Comparison of ENCODE assay signal across 8 mouse cellular contexts in genomic region chr10:82047597-82048459, GRCm38 (mm10). TPM values are rescaled to one million over a fixed set of nuclear protein-coding genes. Genes with fewer than 3 reads are reported as not detected.
A peak's percentile ranks its signal among the peaks of the same experiment; 100 is the strongest.
DNase-seq lines count a peak whose midpoint lies in the region; ATAC-seq and TF ChIP-seq lines count a peak whose summit lies in the region.

Zfp873 (plus strand) TSS chr10:82048123.

- H3K27ac ChIP-seq in forebrain, postnatal 0 days (ENCODE audit: low read depth, low read length) = peak within 1 kb of the TSS; percentile 98
- peak within 1 kb of the TSS; percentile 96 for H3K27ac ChIP-seq in lung, embryonic 15.5 days

- H3K4me1 ChIP-seq in G1E (ENCODE audit: insufficient read depth, low read depth, low read length) = peaks cover 12% of the 10 kb centered on the region
- H3K4me1 ChIP-seq in forebrain, postnatal 0 days (ENCODE audit: insufficient read depth) = peaks cover 5% of the 10 kb centered on the region; the same call in 1 of the 2 replicates
- 0 out of 2 replicates have a peak, but pooled peaks cover 5% of the 10 kb centered on the region for H3K4me1 ChIP-seq in lung, embryonic 15.5 days

- no peaks in the 10 kb centered on the region for H3K27me3 ChIP-seq in G1E (ENCODE audit: insufficient read depth, low read length)
- no peaks in the 10 kb centered on the region for H3K27me3 ChIP-seq in forebrain, postnatal 0 days (ENCODE audit: insufficient read depth, low read length)
- H3K27me3 ChIP-seq in lung, embryonic 15.5 days = no peaks in the 10 kb centered on the region

- peaks cover 18% of the 10 kb centered on the region for H3K36me3 ChIP-seq in G1E (replicated peaks)
- no peaks in the 10 kb centered on the region for H3K36me3 ChIP-seq in forebrain, postnatal 0 days (ENCODE audit: insufficient read depth)
- H3K36me3 ChIP-seq in lung, embryonic 15.5 days = peaks cover 11% of the 10 kb centered on the region; the same call in 1 of the 2 replicates

- peak within 1 kb of the TSS; percentile 77 for H3K4me3 ChIP-seq in G1E (ENCODE audit: low read depth, low read length)
- peak within 1 kb of the TSS; percentile 67 for H3K4me3 ChIP-seq in forebrain, postnatal 0 days (ENCODE audit: low read depth, low read length)
- H3K4me3 ChIP-seq in lung, embryonic 15.5 days = peak within 1 kb of the TSS; percentile 80

- peaks cover 33% of the 10 kb centered on the region for H3K9me3 ChIP-seq in G1E (replicated peaks)
- H3K9me3 ChIP-seq in forebrain, postnatal 0 days (ENCODE audit: low read length) = peaks cover 30% of the 10 kb centered on the region
- peaks cover 24% of the 10 kb centered on the region; the same call in 1 of the 2 replicates for H3K9me3 ChIP-seq in lung, embryonic 15.5 days

- peak within 1 kb of the TSS; percentile 91 for H3K9ac ChIP-seq in forebrain, postnatal 0 days
- H3K9ac ChIP-seq in lung, embryonic 15.5 days = peak within 1 kb of the TSS; percentile 79

- H3K4me2 ChIP-seq in forebrain, postnatal 0 days (ENCODE audit: low read depth) = peak within 1 kb of the TSS; percentile 51
- peak within 1 kb of the TSS; percentile 60 for H3K4me2 ChIP-seq in lung, embryonic 15.5 days

- ATAC-seq in G1E (ENCODE audit: extremely low read depth, insufficient number of reproducible peaks, low FRiP score, poor library complexity, severe bottlenecking) = peak; percentile 98
- peak; percentile 100 for ATAC-seq in forebrain, postnatal 0 days
- ATAC-seq in lung, embryonic 15.5 days (ENCODE audit: borderline replicate concordance, extremely low read depth, low FRiP score, low TSS enrichment) = peak; percentile 99

- peak; percentile 89 for DNase-seq in G1E (ENCODE audit: low spot score)
- peak; percentile 93 for DNase-seq in cerebellum, adult 11-12 months
- DNase-seq in forebrain, postnatal 0 days = peak; percentile 93
- DNase-seq in heart, postnatal 4 days = peak; percentile 95
- DNase-seq in layer of hippocampus, adult 8-10 months (ENCODE audit: low spot score in 2 of 2) = peak; percentile 90 to 93
- DNase-seq in ovary, adult 18-20 months (ENCODE audit: low spot score) = peak; percentile 89
- DNase-seq in thymus, postnatal 0 days (ENCODE audit: low spot score) = peak; percentile 93

- no peak for TF ChIP-seq CTCF in G1E (IDR thresholded peaks at IDR 0.05; ENCODE audit: low read depth, low read length)
- TF ChIP-seq CTCF in forebrain, postnatal 0 days (IDR thresholded peaks at IDR 0.05; ENCODE audit: low read depth) = 0 out of 2 replicates have a peak, but pooled peaks have one; percentile 6

- WGBS in forebrain, postnatal 0 days = 12% methylated on average over 35 of the region's 35 CpGs
- WGBS in lung, embryonic 15.5 days = 9% methylated on average over 35 of the region's 35 CpGs

RNA-seq across cellular contexts. Expression of gene Zfp873, which starts in this region (rescaled TPM):
- total RNA-seq in G1E (2014; fragmentation: Nextera tagmentation) (10.7 and 10.9 TPM in 2 replicates), G1E (2017) (10.3 and 12.8 TPM in 2 replicates)
- 0.40 and 0.52 TPM in 2 replicates for polyA plus RNA-seq in G1E (2012)
- total RNA-seq in forebrain, postnatal 0 days (2014; rRNA removed) = 17.2 TPM in 2 replicates
- polyA plus RNA-seq in forebrain, postnatal 0 days (2015; fragmentation: Nextera tagmentation; extraction: Ambion mirVana) = 6.7 and 9.6 TPM in 2 replicates
- 10 to 100 TPM; 10.9 to 11.8 TPM for total RNA-seq in heart, postnatal 4 days (2021)
- total RNA-seq in layer of hippocampus, adult 8-10 months (2022) = 10 to 100 TPM in 3 of 4 experiments, 1 to 10 TPM in 1; 9.7 to 16.1 (median 12.9) TPM
- polyA plus RNA-seq in lung, embryonic 15.5 days (2015; fragmentation: Nextera tagmentation; extraction: Ambion mirVana) = 16.0 and 16.7 TPM in 2 replicates
- 10.2 and 12.2 TPM in 2 replicates for polyA plus RNA-seq in thymus, postnatal 0 days (2015; fragmentation: Nextera tagmentation; extraction: Ambion mirVana)

Comparison
In these comparisons a context has a peak if more than half of its experiments do, and no peak if none do; other contexts are left out.
1. Peak in every context shown above with its lines: DNase-seq, ATAC-seq, H3K4me3 ChIP-seq and H3K27ac ChIP-seq.